In genomic region chr16:87654016-87654575, GRCm38 (mm10) we compare ENCODE assay signal across 15 mouse cellular contexts. TPM values are rescaled to one million over a fixed set of nuclear protein-coding genes. Genes with fewer than 3 reads are reported as not detected.
A peak's percentile ranks its signal among the peaks of the same experiment; 100 is the strongest.
DNase-seq lines count a peak whose midpoint lies in the region; ATAC-seq and TF ChIP-seq lines count a peak whose summit lies in the region.
"Had no signal": no experiment of that assay in that cellular context is flagged by ENCODE, and none has a peak within 500 bp of the region (broad histone marks: within the 10 kb centered on the region; RNA-seq: fewer than 3 reads in every experiment).

No protein-coding gene starts in this region.

- no peak overlapping the region for H3K9ac ChIP-seq in forebrain, embryonic 15.5 days (replicated peaks)
- H3K9ac ChIP-seq in forebrain, postnatal 0 days, result no peak overlapping the region
- H3K9ac ChIP-seq: heart, embryonic 13.5 days; limb, embryonic 15.5 days had no signal

- H3K36me3 ChIP-seq in heart, embryonic 10.5 days, result no peaks in the 10 kb centered on the region
- H3K36me3 ChIP-seq in forebrain, embryonic 15.5 days, result no peaks in the 10 kb centered on the region
- no peaks in the 10 kb centered on the region for H3K36me3 ChIP-seq in forebrain, postnatal 0 days (ENCODE audit: insufficient read depth)
- H3K36me3 ChIP-seq: G1E; heart, embryonic 13.5 days; limb, embryonic 15.5 days had no signal

- H3K4me1 ChIP-seq in heart, embryonic 10.5 days, result no peaks in the 10 kb centered on the region
- H3K4me1 ChIP-seq in forebrain, embryonic 15.5 days, result no peaks in the 10 kb centered on the region
- H3K4me1 ChIP-seq in forebrain, postnatal 0 days (ENCODE audit: insufficient read depth), result no peaks in the 10 kb centered on the region

- no peaks in the 10 kb centered on the region for H3K27me3 ChIP-seq in heart, embryonic 10.5 days (ENCODE audit: insufficient read depth, poor library complexity, severe bottlenecking)
- H3K27me3 ChIP-seq in forebrain, embryonic 15.5 days, result no peaks in the 10 kb centered on the region
- H3K27me3 ChIP-seq in forebrain, postnatal 0 days (ENCODE audit: insufficient read depth, low read length), result no peaks in the 10 kb centered on the region
- H3K27me3 ChIP-seq: heart, embryonic 13.5 days; limb, embryonic 15.5 days had no signal

- DNase-seq in heart, embryonic 10.5 days (ENCODE audit: low spot score), result no peak
- no peak for DNase-seq in heart, adult 9 months (ENCODE audit: low spot score in 2 of 2)
- DNase-seq in 416B (ENCODE audit: low read depth), result peak; percentile 90
- no peak for DNase-seq in forebrain, postnatal 0 days
- no peak for DNase-seq in layer of hippocampus, postnatal 25 days (ENCODE audit: extremely low spot score in 1 of 2, low spot score in 1 of 2)
- DNase-seq: cerebellum, adult 2 months; lung, postnatal 4 days; right cerebral cortex, postnatal 25 days had no signal

- peak; percentile 37 for ATAC-seq in inflammation-experienced regulatory T-cells, adult 6 months
- ATAC-seq in monocyte, adult 5-6 weeks (replicated peaks; ENCODE audit: insufficient number of reproducible peaks, low FRiP score, low TSS enrichment, poor library complexity, severe bottlenecking), result peak; percentile 34; the same call in 1 of the 2 replicates
- no peak for ATAC-seq in forebrain, embryonic 15.5 days (replicated peaks)
- ATAC-seq in forebrain, postnatal 0 days, result no peak
- ATAC-seq: hindbrain, embryonic 16.5 days had no signal

- peak overlapping the region; percentile 10; the same call in 1 of the 2 replicates for H3K27ac ChIP-seq in heart, embryonic 10.5 days
- no peak overlapping the region for H3K27ac ChIP-seq in forebrain, embryonic 15.5 days (replicated peaks)
- no peak overlapping the region for H3K27ac ChIP-seq in forebrain, postnatal 0 days (ENCODE audit: low read depth, low read length)
- H3K27ac ChIP-seq: heart, embryonic 13.5 days; limb, embryonic 15.5 days had no signal

- no peak overlapping the region for H3K4me3 ChIP-seq in heart, embryonic 10.5 days
- no peak overlapping the region for H3K4me3 ChIP-seq in forebrain, embryonic 15.5 days
- no peak overlapping the region for H3K4me3 ChIP-seq in forebrain, postnatal 0 days (ENCODE audit: low read depth, low read length)
- H3K4me3 ChIP-seq: heart, embryonic 13.5 days; limb, embryonic 15.5 days had no signal

- no peaks in the 10 kb centered on the region for H3K9me3 ChIP-seq in heart, embryonic 10.5 days
- H3K9me3 ChIP-seq in forebrain, embryonic 15.5 days, result no peaks in the 10 kb centered on the region
- no peaks in the 10 kb centered on the region for H3K9me3 ChIP-seq in forebrain, postnatal 0 days (ENCODE audit: low read length)
- H3K9me3 ChIP-seq: G1E; heart, embryonic 13.5 days; limb, embryonic 15.5 days had no signal

- WGBS in heart, embryonic 10.5 days, result 76% methylated on average over 11 of the region's 11 CpGs
- WGBS in forebrain, embryonic 15.5 days, result 88% methylated on average over 11 of the region's 11 CpGs
- WGBS in forebrain, postnatal 0 days, result 87% methylated on average over 11 of the region's 11 CpGs

- H3K4me2 ChIP-seq in forebrain, embryonic 15.5 days (replicated peaks), result no peak overlapping the region
- H3K4me2 ChIP-seq in forebrain, postnatal 0 days (ENCODE audit: low read depth), result no peak overlapping the region
- H3K4me2 ChIP-seq: heart, embryonic 13.5 days; limb, embryonic 15.5 days had no signal

- no peak for TF ChIP-seq CTCF in forebrain, postnatal 0 days (IDR thresholded peaks at IDR 0.05; ENCODE audit: low read depth)

RNA-seq across cellular contexts. Expression of gene Bach1, which starts 44.6 kb away (rescaled TPM):
- polyA plus RNA-seq in heart, embryonic 10.5 days (2016; fragmentation: Nextera tagmentation; extraction: Ambion mirVana), result 8.5 and 9.4 TPM in 2 replicates
- polyA plus RNA-seq in inflammation-experienced regulatory T-cells, adult 6 months (2017; shearing (Covaris generic)), result 1 to 10 TPM; 1.6 to 3.7 (median 3.5) TPM
- total RNA-seq in monocyte, adult 5-6 weeks (2017), result 116 to 177 TPM (median 171 TPM) in 3 replicates
- 22.0 and 23.8 TPM in 2 replicates for polyA plus RNA-seq in forebrain, embryonic 15.5 days (2015; fragmentation: Nextera tagmentation; extraction: Ambion mirVana)
- 49.8 and 50.0 TPM in 2 replicates for total RNA-seq in forebrain, postnatal 0 days (2014; rRNA removed)
- 11.4 and 13.0 TPM in 2 replicates for polyA plus RNA-seq in forebrain, postnatal 0 days (2015; fragmentation: Nextera tagmentation; extraction: Ambion mirVana)
- 10 to 100 TPM; 11.9 to 12.8 TPM for total RNA-seq in layer of hippocampus, postnatal 25 days (2021)

Comparison
In these comparisons a context has a peak if more than half of its experiments do, and no peak if none do; other contexts are left out.
1. ATAC-seq: peak in inflammation-experienced regulatory T-cells, adult 6 months (single experiment) and monocyte, adult 5-6 weeks (single experiment); none in forebrain, embryonic 15.5 days (single experiment) and forebrain, postnatal 0 days (single experiment).